Mouse (Mus musculus) MEL (cell line): ENCODE results near the gene Eva1c. TPM values are rescaled to one million over a fixed set of nuclear protein-coding genes. Genes with fewer than 3 reads are reported as not detected.
A peak's percentile ranks its signal among the peaks of the same experiment; 100 is the strongest.

ENCODE experiments used
- DNase-seq: peaks from one replicate; pipeline ENCODE4 v3.0.0; 2011; ENCODE audit warnings: low read depth, low spot score
- H3K27ac ChIP-seq: 2 replicates; pipeline ENCODE4 v1.5.1; 2012; ENCODE audit warnings: low read depth, mild to moderate bottlenecking, control low read depth, low read length, moderate library complexity; ENCODE audit not compliant: control insufficient read depth
- H3K27me3 ChIP-seq, 2 experiments: fragments of 150-350 bp in 1 of 2; sonication (generic) in 1 of 2; 2 replicates each; pipeline ENCODE4 v1.6.1; 2012; ENCODE audit warnings: low read length in 2 of 2, mild to moderate bottlenecking in 2 of 2, improper control_type of control experiment in 1 of 2, moderate library complexity in 1 of 2; ENCODE audit not compliant: insufficient read depth in 2 of 2, control insufficient read depth in 1 of 2
- H3K36me3 ChIP-seq, 2 experiments: 2 replicates each; pipeline ENCODE4 v1.6.1; 2012 to 2014; ENCODE audit warnings: low read length in 2 of 2, improper control_type of control experiment in 1 of 2, inconsistent platforms in 1 of 2, mild to moderate bottlenecking in 1 of 2; ENCODE audit not compliant: insufficient read depth in 2 of 2, control insufficient read depth in 1 of 2
- H3K4me1 ChIP-seq, 2 experiments: fragments of 150-350 bp in 1 of 2; sonication (generic) in 1 of 2; 2 replicates each; pipeline ENCODE4 v1.6.1; 2012; ENCODE audit warnings: low read length in 2 of 2, improper control_type of control experiment in 1 of 2, mild to moderate bottlenecking in 1 of 2; ENCODE audit not compliant: insufficient read depth in 2 of 2, control insufficient read depth in 1 of 2
- H3K4me3 ChIP-seq, 2 experiments: fragments of 150-350 bp in 1 of 2; sonication (generic) in 1 of 2; 2 replicates each; pipeline ENCODE4 v1.5.1; 2012; ENCODE audit warnings: low read depth in 2 of 2, low read length in 2 of 2, mild to moderate bottlenecking in 2 of 2, moderate library complexity in 2 of 2, control low read depth in 1 of 2, improper control_type of control experiment in 1 of 2; ENCODE audit not compliant: control insufficient read depth in 1 of 2, insufficient read depth in 1 of 2
- H3K79me2 ChIP-seq: 2 replicates; pipeline ENCODE4 v1.6.1; 2012; ENCODE audit warnings: mild to moderate bottlenecking, low read length, moderate library complexity; ENCODE audit not compliant: control insufficient read depth, poor library complexity, insufficient read depth
- H3K9ac ChIP-seq: 2 replicates; pipeline ENCODE4 v1.6.1; 2012; ENCODE audit warnings: low read depth, mild to moderate bottlenecking, control low read depth, low read length, moderate library complexity; ENCODE audit not compliant: control insufficient read depth, poor library complexity, severe bottlenecking
- H3K9me3 ChIP-seq: fragments of 150-350 bp; sonication (generic); replicated peaks from 2 replicates; pipeline ENCODE4 v1.6.1; 2012; ENCODE audit warnings: mild to moderate bottlenecking, low read length, improper control_type of control experiment, moderate library complexity; ENCODE audit not compliant: insufficient read depth
- BHLHE40 ChIP-seq: IDR thresholded peaks from 2 replicates; pipeline ENCODE4 v1.6.1; 2012; ENCODE audit warnings: low read depth, mild to moderate bottlenecking, inconsistent platforms, low read length, improper control_type of control experiment, borderline replicate concordance
- CHD2 ChIP-seq: IDR thresholded peaks from 2 replicates; pipeline ENCODE4 v1.6.1; 2011; ENCODE audit warnings: low read length, improper control_type of control experiment
- CTCF ChIP-seq, 3 experiments: IDR thresholded peaks in 2 of 3; conservative IDR thresholded peaks in 1 of 3; 2 replicates each; pipeline ENCODE4 v1.5.1; 2011 to 2012; ENCODE audit warnings: low read length in 3 of 3, low read depth in 2 of 3, mild to moderate bottlenecking in 2 of 3, improper control_type of control experiment in 1 of 3, inconsistent platforms in 1 of 3, mixed read lengths in 1 of 3, moderate library complexity in 1 of 3; ENCODE audit not compliant: control insufficient read depth in 1 of 3, insufficient read depth in 1 of 3, poor library complexity in 1 of 3, severe bottlenecking in 1 of 3
- E2F4 ChIP-seq: IDR thresholded peaks from 2 replicates; pipeline ENCODE4 v1.6.1; 2011; ENCODE audit warnings: low read depth, low read length, improper control_type of control experiment, borderline replicate concordance
- ELF1 ChIP-seq: IDR thresholded peaks from 2 replicates; pipeline ENCODE4 v1.6.1; 2014; ENCODE audit warnings: low read depth, mild to moderate bottlenecking, inconsistent platforms, low read length, improper control_type of control experiment, moderate library complexity
- EP300 ChIP-seq, 2 experiments: IDR thresholded peaks; 2 replicates each; pipeline ENCODE4 v1.6.1; 2011; ENCODE audit warnings: improper control_type of control experiment in 2 of 2, low read length in 2 of 2, low read depth in 1 of 2, mild to moderate bottlenecking in 1 of 2
- GABPA ChIP-seq: IDR thresholded peaks from 2 replicates; pipeline ENCODE4 v1.6.1; 2012; ENCODE audit warnings: low read depth, mild to moderate bottlenecking, inconsistent platforms, low read length, improper control_type of control experiment, moderate library complexity
- GATA1 ChIP-seq: IDR thresholded peaks from 2 replicates; pipeline ENCODE4 v1.6.1; 2011; ENCODE audit warnings: low read depth, low read length, improper control_type of control experiment
- HCFC1 ChIP-seq: IDR thresholded peaks from 2 replicates; pipeline ENCODE4 v1.6.1; 2012; ENCODE audit warnings: low read depth, mild to moderate bottlenecking, inconsistent platforms, low read length, improper control_type of control experiment, moderate library complexity
- JUND ChIP-seq: IDR thresholded peaks from 2 replicates; pipeline ENCODE4 v1.6.1; 2011; ENCODE audit warnings: low read depth, mild to moderate bottlenecking, improper control_type of control experiment, low read length
- MXI1 ChIP-seq: IDR thresholded peaks from 2 replicates; pipeline ENCODE4 v1.6.1; 2011; ENCODE audit warnings: mild to moderate bottlenecking, low read depth, low read length, improper control_type of control experiment
- POLR2A ChIP-seq, 2 experiments: IDR thresholded peaks; 2 replicates each; pipeline ENCODE4 v1.6.1; 2011 to 2012; ENCODE audit warnings: low read length in 2 of 2, mild to moderate bottlenecking in 2 of 2, control low read depth in 1 of 2, improper control_type of control experiment in 1 of 2, low read depth in 1 of 2, moderate library complexity in 1 of 2; ENCODE audit not compliant: control insufficient read depth in 1 of 2, insufficient read depth in 1 of 2, poor library complexity in 1 of 2
- POLR2AphosphoS2 ChIP-seq: IDR thresholded peaks from 2 replicates; pipeline ENCODE4 v1.6.1; 2011; ENCODE audit warnings: low read length, improper control_type of control experiment
- RCOR1 ChIP-seq: IDR thresholded peaks from 2 replicates; pipeline ENCODE4 v1.6.1; 2012; ENCODE audit warnings: low read depth, mild to moderate bottlenecking, inconsistent platforms, low read length, improper control_type of control experiment
- TAL1 ChIP-seq: IDR thresholded peaks from 2 replicates; pipeline ENCODE4 v1.6.1; 2012; ENCODE audit warnings: mild to moderate bottlenecking, inconsistent platforms, low read length, moderate library complexity, mixed read lengths
- TBP ChIP-seq: IDR thresholded peaks from 2 replicates; pipeline ENCODE4 v1.8.0; 2011; ENCODE audit warnings: low read depth, low read length, improper control_type of control experiment
- TCF12 ChIP-seq: IDR thresholded peaks from 2 replicates; pipeline ENCODE4 v1.6.1; 2014; ENCODE audit warnings: low read depth, mild to moderate bottlenecking, inconsistent platforms, low read length, improper control_type of control experiment, moderate library complexity
- UBTF ChIP-seq: IDR thresholded peaks from 2 replicates; pipeline ENCODE4 v1.6.1; 2012; ENCODE audit warnings: low read depth, mild to moderate bottlenecking, inconsistent platforms, low read length, improper control_type of control experiment, moderate library complexity, borderline replicate concordance; ENCODE audit not compliant: insufficient read depth
- USF1 ChIP-seq: IDR thresholded peaks from 2 replicates; pipeline ENCODE4 v1.6.1; 2014; ENCODE audit warnings: low read depth, mild to moderate bottlenecking, inconsistent platforms, low read length, improper control_type of control experiment, moderate library complexity
- USF2 ChIP-seq, 2 experiments: IDR thresholded peaks; 2 replicates each; pipeline ENCODE4 v1.6.1; 2011 to 2012; ENCODE audit warnings: improper control_type of control experiment in 2 of 2, low read length in 2 of 2, borderline replicate concordance in 1 of 2, inconsistent platforms in 1 of 2, low read depth in 1 of 2, mild to moderate bottlenecking in 1 of 2; ENCODE audit not compliant: insufficient read depth in 1 of 2
- ZC3H11A ChIP-seq: IDR thresholded peaks from 2 replicates; pipeline ENCODE4 v1.6.1; 2012; ENCODE audit warnings: low read depth, mild to moderate bottlenecking, inconsistent platforms, low read length, improper control_type of control experiment
- ZMIZ1 ChIP-seq: IDR thresholded peaks from 2 replicates; pipeline ENCODE4 v1.6.1; 2012; ENCODE audit warnings: low read depth, mild to moderate bottlenecking, inconsistent platforms, low read length, improper control_type of control experiment, moderate library complexity
- polyA plus RNA-seq, 2 experiments: library from polyadenylated mRNA; stranded (reverse) in 1 of 2; unstranded in 1 of 2; fragments of >175 nt in 1 of 2; fragments of >200 nt in 1 of 2; gene quantifications; 2 replicates each; pipeline versions ENCODE4 v1.2.1 to v1.2.4; 2012; ENCODE audit warnings: low replicate concordance in 2 of 2, low read depth in 1 of 2; ENCODE audit not compliant: insufficient read length in 2 of 2, insufficient read depth in 1 of 2, missing spikeins in 1 of 2
- total RNA-seq: library from RNA; depleted of rRNA; stranded (reverse); fragments of 300-350 nt; gene quantifications from 2 replicates; pipeline ENCODE4 v1.2.3, GENCODE M21; 2012

Eva1c gene
- total and polyA plus RNA-seq, 3 experiments: 0.06 TPM; not detected in 2

DNA sequence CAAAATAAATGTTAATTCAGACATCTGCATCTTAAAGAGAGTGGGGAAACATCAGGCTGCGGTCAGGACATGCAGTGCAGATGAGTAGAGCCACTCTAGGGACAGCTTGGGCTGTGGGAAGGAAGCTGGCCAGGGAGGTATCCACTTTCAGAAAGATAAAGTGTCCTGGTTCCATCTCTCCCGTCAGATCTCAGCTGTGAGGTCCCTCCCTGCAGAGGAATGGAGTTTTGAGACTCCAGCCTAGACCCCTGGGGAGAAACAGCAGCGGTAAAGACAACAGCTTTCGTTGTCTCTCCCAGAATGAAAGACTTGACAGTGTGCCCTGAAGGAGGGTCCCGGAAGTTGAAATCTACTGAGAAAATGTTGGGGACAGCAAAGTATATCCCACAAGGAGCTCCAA lies 76.8 kb downstream of the Eva1c start:
- H3K9me3 ChIP-seq: no peaks in the 10 kb centered on the region
- no peak overlapping the region for H3K4me3 ChIP-seq
- no peaks in the 10 kb centered on the region for H3K36me3 ChIP-seq
- no peaks in the 10 kb centered on the region; a peak in 1 of 4 replicates for H3K27me3 ChIP-seq
- DNase-seq: no peak
- TF ChIP-seq USF2 (IDR thresholded peaks at IDR 0.05; ENCODE audit: borderline replicate concordance in 1 of 2, insufficient read depth in 1 of 2, low read depth in 1 of 2, low read length in 2 of 2) (no peak), TBP (no peak), GABPA (no peak), UBTF (no peak), CTCF (IDR thresholded peaks at IDR 0.05 in 2 of 3, conservative IDR thresholded peaks at IDR 0.05 in 1 of 3; ENCODE audit: control insufficient read depth in 1 of 3, insufficient read depth in 1 of 3, low read depth in 2 of 3, low read length in 3 of 3, poor library complexity in 1 of 3, severe bottlenecking in 1 of 3) (no peak), ELF1 (no peak), TAL1 (no peak), MXI1 (no peak), EP300 (IDR thresholded peaks at IDR 0.05; ENCODE audit: low read depth in 1 of 2, low read length in 2 of 2) (no peak), JUND (no peak), ZC3H11A (no peak)
- TF ChIP-seq, all 39 proteins: peak for 0
- H3K9ac ChIP-seq: no peak overlapping the region
- no peaks in the 10 kb centered on the region for H3K79me2 ChIP-seq
- H3K4me1 ChIP-seq: no peaks in the 10 kb centered on the region
- H3K27ac ChIP-seq: no peak overlapping the region

GRCm38 (mm10) chr16:90907250-90907649 lies 80.7 kb downstream of the Eva1c start:
- TF ChIP-seq HCFC1 (no peak), RCOR1 (0 out of 2 replicates have a peak, but pooled peaks have one; percentile 11)

DNA sequence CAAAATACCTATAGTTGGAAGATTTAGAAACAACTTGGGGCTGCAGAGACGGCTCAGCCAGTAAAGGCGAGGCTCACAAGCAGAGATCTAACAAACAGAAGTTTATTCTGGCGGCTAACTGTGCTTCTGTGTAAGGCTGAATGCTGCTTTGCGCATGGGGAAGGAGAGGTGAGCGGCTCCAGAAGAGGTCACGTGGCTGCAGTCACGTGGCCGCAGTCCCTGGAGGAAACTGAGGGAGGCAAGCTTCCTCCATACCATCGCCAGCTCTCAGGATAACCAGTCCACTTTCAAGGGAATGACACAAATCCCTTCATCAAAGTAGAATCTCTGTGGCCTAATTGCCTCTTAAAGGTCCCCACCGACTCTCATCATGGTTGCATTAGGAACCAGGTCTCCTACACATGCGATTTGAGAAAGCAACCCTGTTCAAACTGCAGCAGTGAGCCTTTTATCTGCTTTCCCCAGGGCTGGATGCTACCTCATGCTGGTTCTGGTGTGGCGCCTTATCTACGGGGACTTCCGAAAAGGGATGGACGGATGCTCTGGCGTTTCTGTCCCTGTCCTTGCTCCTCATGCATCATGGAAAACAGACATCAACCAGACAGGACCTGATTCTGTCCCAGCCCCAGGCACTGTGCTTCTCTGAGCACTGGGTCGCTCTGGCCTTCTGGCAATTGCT lies 84.5 kb downstream of the Eva1c start:
- Histone ChIP-seq H3K27ac (peak overlapping the region; percentile 68), H3K79me2 (no peaks in the 10 kb centered on the region), H3K4me3 (peak overlapping the region; percentile 29 to 47), H3K4me1 (peaks cover 0 to 13% of the 10 kb centered on the region in 2 experiments; a peak in 2 of 4 replicates), H3K36me3 (peaks cover 0 to 4% of the 10 kb centered on the region in 2 experiments; a peak in 2 of 4 replicates), H3K9me3 (no peaks in the 10 kb centered on the region), H3K9ac (peak overlapping the region; percentile 69), H3K27me3 (no peaks in the 10 kb centered on the region)
- peak; percentile 84 for DNase-seq
- TF ChIP-seq CHD2 (no peak), POLR2AphosphoS2 (no peak; the same call in 1 of the 2 replicates), TCF12 (no peak; the same call in 1 of the 2 replicates), MXI1 (peak; percentile 61), ZMIZ1 (no peak), E2F4 (no peak), GATA1 (peak; percentile 59), GABPA (no peak), HCFC1 (peak; percentile 45), CTCF (IDR thresholded peaks at IDR 0.05 in 2 of 3, conservative IDR thresholded peaks at IDR 0.05 in 1 of 3; ENCODE audit: control insufficient read depth in 1 of 3, insufficient read depth in 1 of 3, low read depth in 2 of 3, low read length in 3 of 3, poor library complexity in 1 of 3, severe bottlenecking in 1 of 3) (no peak), USF2 (IDR thresholded peaks at IDR 0.05; ENCODE audit: borderline replicate concordance in 1 of 2, insufficient read depth in 1 of 2, low read depth in 1 of 2, low read length in 2 of 2) (peak; percentile 95 to 98), JUND (no peak), POLR2A (IDR thresholded peaks at IDR 0.05; ENCODE audit: control insufficient read depth in 1 of 2, insufficient read depth in 1 of 2, low read depth in 1 of 2, low read length in 2 of 2, poor library complexity in 1 of 2) (peak; percentile 23 to 69; a peak in 1 of 4 replicates), BHLHE40 (peak; percentile 82; the same call in 1 of the 2 replicates), USF1 (peak; percentile 97), TAL1 (peak; percentile 66)

More at GRCm38 (mm10) chr16:90907250-90907649, 80.7 kb downstream of the Eva1c start:
- Histone ChIP-seq H3K36me3 (peaks cover 0 to 4% of the 10 kb centered on the region in 2 experiments; a peak in 2 of 4 replicates), H3K9me3 (no peaks in the 10 kb centered on the region), H3K9ac (no peak overlapping the region), H3K79me2 (no peaks in the 10 kb centered on the region), H3K27ac (no peak overlapping the region), H3K4me3 (no peak overlapping the region), H3K27me3 (no peaks in the 10 kb centered on the region; a peak in 1 of 4 replicates), H3K4me1 (peaks cover 0 to 11% of the 10 kb centered on the region in 2 experiments; a peak in 2 of 4 replicates)
- no peak for DNase-seq
